Mouse (Mus musculus) lung, embryonic 15.5 days (tissue): ENCODE measurements at regions not wholly inside any gene's neighbourhood (a gene's known extent, or its start where the extent isn't known, plus 50 kb on each side); places are given as distances from the start of the nearest gene placed in this dataset.

Experiments used
- ATAC-seq: fragments of 200-750 bp; cut with Nextera tagmentation; 2 replicates; pipeline ENCODE4 v1.8.0; 2017; ENCODE audit warnings: moderate number of reproducible peaks, borderline replicate concordance; ENCODE audit not compliant: low FRiP score, low TSS enrichment; ENCODE audit errors: extremely low read depth
- H3K27ac ChIP-seq: fragments of 300-500 bp; sonication (generic); 2 replicates; pipeline ENCODE4 v1.5.1; 2015; ENCODE audit warnings: moderate library complexity, mild to moderate bottlenecking, inconsistent platforms
- H3K27me3 ChIP-seq: fragments of 300-500 bp; sonication (generic); 2 replicates; pipeline ENCODE4 v1.6.1; 2015; ENCODE audit warnings: inconsistent platforms
- H3K36me3 ChIP-seq: fragments of 300-500 bp; sonication (generic); 2 replicates; pipeline ENCODE4 v1.6.1; 2015; ENCODE audit warnings: inconsistent platforms
- H3K4me1 ChIP-seq: fragments of 300-500 bp; sonication (generic); 2 replicates; pipeline ENCODE4 v1.6.1; 2015; ENCODE audit warnings: inconsistent platforms
- H3K4me2 ChIP-seq: fragments of 300-500 bp; sonication (generic); 2 replicates; pipeline ENCODE4 v1.6.1; 2015; ENCODE audit warnings: inconsistent platforms, mild to moderate bottlenecking, moderate library complexity
- H3K4me3 ChIP-seq: fragments of 300-500 bp; sonication (generic); 2 replicates; pipeline ENCODE4 v1.5.1; 2015; ENCODE audit warnings: mild to moderate bottlenecking, inconsistent platforms
- H3K9ac ChIP-seq: fragments of 300-500 bp; sonication (generic); 2 replicates; pipeline ENCODE4 v1.6.1; 2015; ENCODE audit warnings: inconsistent platforms
- H3K9me3 ChIP-seq: fragments of 300-500 bp; sonication (generic); 2 replicates; pipeline ENCODE4 v1.6.1; 2016; ENCODE audit warnings: inconsistent platforms
- WGBS: fragments of 180-500 bp; shearing (Covaris S2); methylation state at CpG from one replicate; pipeline ENCODE4 v1.1.7; 2015; 5-methylcytosine and 5-hydroxymethylcytosine counted together

GRCm38 (mm10) chr4:45593435-45593991 is 61.2 kb upstream of the Shb start:
- no peak for ATAC-seq
- Histone ChIP-seq H3K27ac (no peak overlapping the region), H3K9me3 (no peaks in the 10 kb centered on the region), H3K27me3 (peaks cover 12% of the 10 kb centered on the region; the same call in 1 of the 2 replicates), H3K36me3 (no peaks in the 10 kb centered on the region), H3K9ac (no peak overlapping the region), H3K4me1 (peaks cover 6% of the 10 kb centered on the region), H3K4me2 (no peak overlapping the region), H3K4me3 (no peak overlapping the region)
- WGBS, result 69% methylated on average over 3 of the region's 3 CpGs

- no peak overlapping the region for H3K27ac ChIP-seq
- no peak for ATAC-seq
- H3K9me3 ChIP-seq, result no peaks in the 10 kb centered on the region
- WGBS, result 71% methylated on average over 2 of the region's 2 CpGs
- H3K36me3 ChIP-seq, result no peaks in the 10 kb centered on the region
- no peak overlapping the region for H3K9ac ChIP-seq
- no peak overlapping the region for H3K4me3 ChIP-seq
- peaks cover 6% of the 10 kb centered on the region for H3K4me1 ChIP-seq
- H3K27me3 ChIP-seq, result peaks cover 12% of the 10 kb centered on the region; the same call in 1 of the 2 replicates
- H3K4me2 ChIP-seq, result no peak overlapping the region
Measured at GRCm38 (mm10) chr4:45592766-45593165, 60.5 kb upstream of the Shb start.

GRCm38 (mm10) chr4:45591405-45592315 is 59.4 kb upstream of the Shb start:
- H3K27ac ChIP-seq, result no peak overlapping the region
- peak overlapping the region; percentile 26 for H3K4me3 ChIP-seq
- H3K4me1 ChIP-seq, result peaks cover 6% of the 10 kb centered on the region
- peaks cover 12% of the 10 kb centered on the region; the same call in 1 of the 2 replicates for H3K27me3 ChIP-seq
- H3K9ac ChIP-seq, result 0 out of 2 replicates have a peak overlapping the region, but pooled peaks have one; percentile 20
- ATAC-seq, result 0 out of 2 replicates have a peak, but pooled peaks have one; percentile 19
- no peaks in the 10 kb centered on the region for H3K36me3 ChIP-seq
- 12% methylated on average over 23 of the region's 23 CpGs for WGBS
- H3K9me3 ChIP-seq, result no peaks in the 10 kb centered on the region
- peak overlapping the region; percentile 56 for H3K4me2 ChIP-seq

GRCm38 (mm10) chr4:45590836-45591235 is 58.6 kb upstream of the Shb start:
- H3K9me3 ChIP-seq, result no peaks in the 10 kb centered on the region
- WGBS, result 16% methylated on average over 2 of the region's 2 CpGs
- peaks cover 10% of the 10 kb centered on the region for H3K4me1 ChIP-seq
- no peak overlapping the region for H3K27ac ChIP-seq
- H3K4me2 ChIP-seq, result peak overlapping the region; percentile 56
- peak overlapping the region; percentile 26; the same call in 1 of the 2 replicates for H3K4me3 ChIP-seq
- H3K9ac ChIP-seq, result no peak overlapping the region
- peaks cover 14% of the 10 kb centered on the region; the same call in 1 of the 2 replicates for H3K27me3 ChIP-seq
- no peaks in the 10 kb centered on the region for H3K36me3 ChIP-seq
- no peak for ATAC-seq

- Histone ChIP-seq H3K4me2 (no peak overlapping the region), H3K36me3 (no peaks in the 10 kb centered on the region), H3K4me1 (peaks cover 20% of the 10 kb centered on the region), H3K27ac (no peak overlapping the region), H3K27me3 (peaks cover 21% of the 10 kb centered on the region; the same call in 1 of the 2 replicates), H3K9ac (no peak overlapping the region), H3K9me3 (no peaks in the 10 kb centered on the region), H3K4me3 (no peak overlapping the region)
- 22% methylated on average over 3 of the region's 3 CpGs for WGBS
- no peak for ATAC-seq
Measured at GRCm38 (mm10) chr4:45588322-45588721, 56.1 kb upstream of the Shb start.

- WGBS, result 64% methylated on average over 2 of the region's 2 CpGs
- no peak for ATAC-seq
Measured at GRCm38 (mm10) chr4:45587202-45587601, 54.9 kb upstream of the Shb start.

GRCm38 (mm10) chr4:45586310-45586709 is 54.0 kb upstream of the Shb start:
- Histone ChIP-seq H3K27me3 (peaks cover 16% of the 10 kb centered on the region; the same call in 1 of the 2 replicates), H3K4me2 (no peak overlapping the region), H3K4me3 (no peak overlapping the region), H3K27ac (no peak overlapping the region), H3K4me1 (peaks cover 20% of the 10 kb centered on the region), H3K9me3 (no peaks in the 10 kb centered on the region), H3K9ac (no peak overlapping the region), H3K36me3 (no peaks in the 10 kb centered on the region)
- ATAC-seq, result no peak
- 43% methylated on average over 2 of the region's 2 CpGs for WGBS

More at GRCm38 (mm10) chr4:45587202-45587601, 54.9 kb upstream of the Shb start:
- no peak overlapping the region for H3K9ac ChIP-seq
- H3K27me3 ChIP-seq, result peaks cover 21% of the 10 kb centered on the region; the same call in 1 of the 2 replicates
- no peaks in the 10 kb centered on the region for H3K9me3 ChIP-seq
- H3K4me1 ChIP-seq, result peaks cover 20% of the 10 kb centered on the region
- no peak overlapping the region for H3K4me2 ChIP-seq
- no peaks in the 10 kb centered on the region for H3K36me3 ChIP-seq
- H3K27ac ChIP-seq, result no peak overlapping the region
- H3K4me3 ChIP-seq, result no peak overlapping the region

- H3K9ac ChIP-seq, result no peak overlapping the region
- H3K4me1 ChIP-seq, result peaks cover 15% of the 10 kb centered on the region
- H3K9me3 ChIP-seq, result no peaks in the 10 kb centered on the region
- H3K4me3 ChIP-seq, result no peak overlapping the region
- no peak overlapping the region for H3K27ac ChIP-seq
- H3K27me3 ChIP-seq, result peaks cover 9% of the 10 kb centered on the region; the same call in 1 of the 2 replicates
- no peak overlapping the region for H3K4me2 ChIP-seq
- ATAC-seq, result no peak
- WGBS, result 43% methylated on average over 8 of the region's 8 CpGs
- no peaks in the 10 kb centered on the region for H3K36me3 ChIP-seq
Measured at GRCm38 (mm10) chr4:45585188-45585820, 53.0 kb upstream of the Shb start.

GRCm38 (mm10) chr4:45583966-45584365 is 51.7 kb upstream of the Shb start:
- Histone ChIP-seq H3K4me2 (no peak overlapping the region), H3K4me3 (no peak overlapping the region), H3K27me3 (peaks cover 9% of the 10 kb centered on the region; the same call in 1 of the 2 replicates), H3K36me3 (no peaks in the 10 kb centered on the region), H3K9ac (no peak overlapping the region), H3K9me3 (no peaks in the 10 kb centered on the region), H3K4me1 (peaks cover 16% of the 10 kb centered on the region), H3K27ac (no peak overlapping the region)
- no peak for ATAC-seq
- 51% methylated on average over 4 of the region's 4 CpGs for WGBS

GRCm38 (mm10) chr4:45582496-45582895 is 50.2 kb upstream of the Shb start:
- no peak for ATAC-seq

More at GRCm38 (mm10) chr4:45582496-45582895, 50.2 kb upstream of the Shb start:
- 43% methylated on average over 5 of the region's 5 CpGs for WGBS
- Histone ChIP-seq H3K4me3 (no peak overlapping the region), H3K9ac (no peak overlapping the region), H3K27ac (no peak overlapping the region), H3K4me2 (no peak overlapping the region), H3K36me3 (no peaks in the 10 kb centered on the region), H3K4me1 (peaks cover 19% of the 10 kb centered on the region), H3K27me3 (peaks cover 9% of the 10 kb centered on the region; the same call in 1 of the 2 replicates), H3K9me3 (no peaks in the 10 kb centered on the region)
